Mouse (Mus musculus): ENCODE measurements at regions not wholly inside any gene's neighbourhood (a gene's known extent, or its start where the extent isn't known, plus 50 kb on each side); places are given as distances from the start of the nearest gene placed in this dataset.

DNA sequence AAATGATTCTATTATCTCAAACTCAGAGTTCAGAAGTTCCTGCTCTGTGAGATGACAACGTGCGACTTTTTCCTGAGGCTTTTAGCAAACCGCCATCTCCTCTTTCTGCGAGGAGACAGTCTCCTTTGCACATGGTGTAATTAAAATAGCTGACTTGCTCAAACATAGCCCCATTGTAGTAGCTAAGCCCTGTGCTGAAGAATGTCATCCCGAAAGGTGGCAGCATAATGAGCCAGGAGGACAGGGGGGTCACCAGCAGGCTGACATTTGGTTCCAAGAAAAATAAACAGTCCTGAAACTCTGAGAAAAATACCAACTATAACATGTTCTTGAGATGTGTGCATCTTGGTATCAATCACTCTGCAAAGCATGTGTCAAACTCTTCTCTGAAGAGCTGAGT, 219.6 kb downstream of the Dcdc2c start:
- TF ChIP-seq CTCF (IDR thresholded peaks at IDR 0.05; ENCODE audit: control insufficient read depth, insufficient read depth, insufficient replicate concordance, low read depth, low read length) (no peak), POLR2A (IDR thresholded peaks at IDR 0.05; ENCODE audit: control insufficient read depth, low read depth, low read length) (no peak)

Data from testis, adult 2 months (tissue).